18 mouse cellular contexts compared by ENCODE assay signal in the genomic region with DNA sequence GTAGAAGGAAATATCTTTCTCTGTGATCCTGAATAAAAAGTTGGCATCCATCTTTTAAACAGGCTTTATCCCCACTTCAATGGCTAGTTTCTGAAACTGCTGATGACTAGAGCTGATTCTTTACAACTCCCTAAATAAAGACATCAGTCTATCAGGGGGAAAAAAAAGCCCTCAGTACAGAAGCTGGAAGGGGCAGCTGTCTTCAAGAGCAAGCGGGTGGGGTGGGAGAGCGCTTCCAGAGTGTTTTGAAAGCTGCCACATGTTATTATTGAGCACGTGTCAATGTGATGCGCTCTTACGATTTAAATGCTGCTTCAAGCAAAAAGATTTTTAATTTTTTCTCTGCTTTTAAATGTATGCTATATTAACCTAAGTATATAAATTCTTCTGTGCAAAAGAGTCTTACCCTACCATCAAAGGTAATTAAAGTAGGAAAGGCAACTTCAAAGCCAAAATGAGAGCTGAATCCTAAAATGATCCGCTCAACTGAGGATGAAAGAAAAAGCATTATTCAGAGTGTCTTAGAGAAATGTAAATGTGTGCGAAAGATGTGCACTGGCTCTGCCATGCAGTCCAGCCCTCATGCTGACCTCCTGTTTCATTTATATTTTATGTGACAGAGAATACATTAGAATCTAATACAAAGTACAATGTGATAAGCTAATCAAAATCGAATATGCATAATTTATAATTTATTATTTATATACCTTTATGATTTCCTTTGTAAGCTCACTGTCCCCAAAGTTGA.
DNase-seq lines count a peak whose midpoint lies in the region; ATAC-seq and TF ChIP-seq lines count a peak whose summit lies in the region.
"Had no signal": no experiment of that assay in that cellular context is flagged by ENCODE, and none has a peak within 500 bp of the region (broad histone marks: within the 10 kb centered on the region; RNA-seq: fewer than 3 reads in every experiment).

No protein-coding gene starts in this region.

- H3K9me3 ChIP-seq in hindbrain, embryonic 12.5 days (replicated peaks): no peaks in the 10 kb centered on the region
- H3K9me3 ChIP-seq in hindbrain, postnatal 0 days (ENCODE audit: low read length): no peaks in the 10 kb centered on the region
- no peaks in the 10 kb centered on the region for H3K9me3 ChIP-seq in forebrain, embryonic 12.5 days
- no peaks in the 10 kb centered on the region for H3K9me3 ChIP-seq in forebrain, embryonic 16.5 days (ENCODE audit: control insufficient read depth, low read length)
- H3K9me3 ChIP-seq in midbrain, postnatal 0 days (ENCODE audit: low read length): no peaks in the 10 kb centered on the region
- H3K9me3 ChIP-seq: limb, embryonic 13.5 days; liver, embryonic 13.5 days; stomach, embryonic 15.5 days had no signal

- intact Hi-C loops in left cerebral cortex, adult 2 months (cut with DNase I): no loop called here

- H3K27me3 ChIP-seq in hindbrain, embryonic 12.5 days: no peaks in the 10 kb centered on the region
- H3K27me3 ChIP-seq in hindbrain, postnatal 0 days (ENCODE audit: insufficient read depth, low read length): no peaks in the 10 kb centered on the region
- H3K27me3 ChIP-seq in forebrain, embryonic 12.5 days: no peaks in the 10 kb centered on the region
- no peaks in the 10 kb centered on the region for H3K27me3 ChIP-seq in forebrain, embryonic 16.5 days (replicated peaks; ENCODE audit: control insufficient read depth, insufficient read depth, low read length)
- 0 out of 2 replicates have a peak, but pooled peaks cover 2% of the 10 kb centered on the region for H3K27me3 ChIP-seq in midbrain, postnatal 0 days (ENCODE audit: insufficient read depth, low read length)
- H3K27me3 ChIP-seq: limb, embryonic 13.5 days; liver, embryonic 13.5 days; stomach, embryonic 15.5 days had no signal

- no peak overlapping the region for H3K4me2 ChIP-seq in hindbrain, embryonic 12.5 days (replicated peaks)
- no peak overlapping the region for H3K4me2 ChIP-seq in hindbrain, postnatal 0 days (ENCODE audit: low read depth, low read length)
- H3K4me2 ChIP-seq in forebrain, embryonic 12.5 days: no peak overlapping the region
- H3K4me2 ChIP-seq in forebrain, embryonic 16.5 days (ENCODE audit: low read length): no peak overlapping the region
- H3K4me2 ChIP-seq in midbrain, postnatal 0 days (ENCODE audit: low read depth, low read length, poor library complexity, severe bottlenecking): 0 out of 2 replicates have a peak overlapping the region, but pooled peaks have one; percentile 15
- H3K4me2 ChIP-seq: limb, embryonic 13.5 days; liver, embryonic 13.5 days; stomach, embryonic 15.5 days had no signal

- WGBS in hindbrain, embryonic 12.5 days: 52% methylated on average over 8 of the region's 8 CpGs
- 41% methylated on average over 8 of the region's 8 CpGs for WGBS in hindbrain, postnatal 0 days
- WGBS in forebrain, embryonic 12.5 days: 53% methylated on average over 8 of the region's 8 CpGs
- 33% methylated on average over 8 of the region's 8 CpGs for WGBS in forebrain, embryonic 16.5 days
- 21% methylated on average over 8 of the region's 8 CpGs for WGBS in midbrain, postnatal 0 days

- DNase-seq in hindbrain, postnatal 0 days (ENCODE audit: low spot score): no peak
- peak; percentile 2 for DNase-seq in midbrain, postnatal 0 days (ENCODE audit: low spot score)
- DNase-seq in left cerebral cortex, adult 2 months (ENCODE audit: extremely low spot score in 1 of 2, low spot score in 2 of 2): no peak
- no peak for DNase-seq in thymus, postnatal 0 days (ENCODE audit: low spot score)
- DNase-seq: adrenal gland, adult 2 months; gastrocnemius, postnatal 14 days; kidney, adult 8-10 months; kidney, postnatal 14 days; liver, embryonic 13.5 days; retina, postnatal 1 day; thymus, adult 18-20 months had no signal

- ATAC-seq in hindbrain, embryonic 12.5 days (ENCODE audit: low FRiP score): 0 out of 2 replicates have a peak, but pooled peaks have one; percentile 58
- ATAC-seq in hindbrain, postnatal 0 days: no peak
- peak; percentile 64; the same call in 1 of the 2 replicates for ATAC-seq in forebrain, embryonic 12.5 days (ENCODE audit: low FRiP score)
- peak; percentile 92 for ATAC-seq in forebrain, embryonic 16.5 days
- ATAC-seq in midbrain, postnatal 0 days (ENCODE audit: low FRiP score): no peak
- ATAC-seq: inflammation-experienced regulatory T-cells, adult 6 months; lung, postnatal 0 days had no signal

- no peaks in the 10 kb centered on the region for H3K4me1 ChIP-seq in hindbrain, embryonic 12.5 days
- no peaks in the 10 kb centered on the region for H3K4me1 ChIP-seq in hindbrain, postnatal 0 days (ENCODE audit: insufficient read depth, low read length)
- H3K4me1 ChIP-seq in forebrain, embryonic 12.5 days: 0 out of 2 replicates have a peak, but pooled peaks cover 3% of the 10 kb centered on the region
- H3K4me1 ChIP-seq in forebrain, embryonic 16.5 days (replicated peaks; ENCODE audit: control insufficient read depth, insufficient read depth, low read length): no peaks in the 10 kb centered on the region
- no peaks in the 10 kb centered on the region for H3K4me1 ChIP-seq in midbrain, postnatal 0 days (ENCODE audit: insufficient read depth, low read length)
- H3K4me1 ChIP-seq: limb, embryonic 13.5 days; liver, embryonic 13.5 days; stomach, embryonic 15.5 days had no signal

- H3K9ac ChIP-seq in hindbrain, embryonic 12.5 days: no peak overlapping the region
- H3K9ac ChIP-seq in hindbrain, postnatal 0 days (replicated peaks; ENCODE audit: low read length): no peak overlapping the region
- H3K9ac ChIP-seq in forebrain, embryonic 12.5 days: no peak overlapping the region
- no peak overlapping the region for H3K9ac ChIP-seq in forebrain, embryonic 16.5 days (replicated peaks; ENCODE audit: low read depth, low read length)
- H3K9ac ChIP-seq in midbrain, postnatal 0 days (replicated peaks; ENCODE audit: low read length, poor library complexity, severe bottlenecking): no peak overlapping the region
- H3K9ac ChIP-seq: limb, embryonic 13.5 days; liver, embryonic 13.5 days; stomach, embryonic 15.5 days had no signal

- TF ChIP-seq CTCF in hindbrain, postnatal 0 days (IDR thresholded peaks at IDR 0.05; ENCODE audit: low read depth): no peak
- no peak for TF ChIP-seq CTCF in midbrain, postnatal 0 days (IDR thresholded peaks at IDR 0.05)
- no peak for TF ChIP-seq CTCF in left cerebral cortex, adult 2 months (IDR thresholded peaks at IDR 0.05)

- no peaks in the 10 kb centered on the region for H3K36me3 ChIP-seq in hindbrain, embryonic 12.5 days
- H3K36me3 ChIP-seq in hindbrain, postnatal 0 days (ENCODE audit: insufficient read depth, low read length): no peaks in the 10 kb centered on the region
- no peaks in the 10 kb centered on the region for H3K36me3 ChIP-seq in forebrain, embryonic 12.5 days (replicated peaks)
- H3K36me3 ChIP-seq in forebrain, embryonic 16.5 days (ENCODE audit: control insufficient read depth, insufficient read depth): no peaks in the 10 kb centered on the region
- H3K36me3 ChIP-seq in midbrain, postnatal 0 days (ENCODE audit: insufficient read depth, low read length): no peaks in the 10 kb centered on the region
- H3K36me3 ChIP-seq: limb, embryonic 13.5 days; liver, embryonic 13.5 days; stomach, embryonic 15.5 days had no signal

- H3K4me3 ChIP-seq in hindbrain, embryonic 12.5 days: no peak overlapping the region
- H3K4me3 ChIP-seq in hindbrain, postnatal 0 days (ENCODE audit: low read length): no peak overlapping the region
- H3K4me3 ChIP-seq in forebrain, embryonic 12.5 days (replicated peaks): no peak overlapping the region
- H3K4me3 ChIP-seq in forebrain, embryonic 16.5 days (replicated peaks; ENCODE audit: low read length): no peak overlapping the region
- no peak overlapping the region for H3K4me3 ChIP-seq in midbrain, postnatal 0 days (ENCODE audit: low read depth, low read length)
- no peak overlapping the region for H3K4me3 ChIP-seq in left cerebral cortex, adult 2 months
- H3K4me3 ChIP-seq: limb, embryonic 13.5 days; liver, embryonic 13.5 days; stomach, embryonic 15.5 days had no signal

- H3K27ac ChIP-seq in hindbrain, embryonic 12.5 days: no peak overlapping the region
- H3K27ac ChIP-seq in hindbrain, postnatal 0 days: no peak overlapping the region
- no peak overlapping the region for H3K27ac ChIP-seq in forebrain, embryonic 12.5 days
- H3K27ac ChIP-seq in forebrain, embryonic 16.5 days (ENCODE audit: low read length): no peak overlapping the region
- H3K27ac ChIP-seq in midbrain, postnatal 0 days (ENCODE audit: low read depth, low read length): no peak overlapping the region
- no peak overlapping the region for H3K27ac ChIP-seq in left cerebral cortex, adult 2 months
- H3K27ac ChIP-seq: limb, embryonic 13.5 days; liver, embryonic 13.5 days; stomach, embryonic 15.5 days had no signal

Comparison
In these comparisons a context has a peak if more than half of its experiments do, and no peak if none do; other contexts are left out.
1. ATAC-seq: peak in hindbrain, embryonic 12.5 days (single experiment), forebrain, embryonic 12.5 days (single experiment) and forebrain, embryonic 16.5 days (single experiment); none in hindbrain, postnatal 0 days (single experiment) and midbrain, postnatal 0 days (single experiment).